Mouse (Mus musculus): ENCODE data around the gene Tnni1. TPM values are rescaled to one million over a fixed set of nuclear protein-coding genes. Genes with fewer than 3 reads are reported as not detected.

Gene Tnni1
- total RNA-seq, 2 experiments from 2014 or later: 3.6 to 4.9 TPM

GRCm38 (mm10) chr1:135800192-135800950 lies 21.1 kb downstream of the Tnni1 start:
- no peak for DNase-seq (ENCODE audit: low spot score in 2 of 2)

DNA sequence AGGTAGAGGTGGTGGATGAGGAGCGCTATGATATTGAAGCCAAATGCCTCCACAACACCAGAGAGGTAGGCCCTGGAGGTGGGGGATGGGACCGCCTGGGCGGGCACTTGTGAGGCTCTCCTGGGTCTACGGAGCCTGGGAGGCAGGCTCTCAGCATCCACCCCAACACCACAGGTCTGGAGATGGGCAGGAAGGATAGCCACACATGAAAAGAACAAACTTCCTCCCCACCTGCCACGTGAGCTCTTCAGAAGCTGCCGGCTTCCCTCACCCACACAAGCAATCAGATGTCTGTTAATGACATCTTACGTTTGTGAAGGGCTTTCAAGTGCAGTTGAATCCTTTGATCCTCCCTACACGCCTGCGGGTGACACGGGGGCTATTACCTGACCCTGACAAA lies 28.3 kb downstream of the Tnni1 start:
- DNase-seq (ENCODE audit: low spot score in 2 of 2): no peak

- no peak for DNase-seq (ENCODE audit: low spot score in 2 of 2)
Observed at GRCm38 (mm10) chr1:135810180-135810579, 30.9 kb downstream of the Tnni1 start.

GRCm38 (mm10) chr1:135811016-135811646 lies 31.9 kb downstream of the Tnni1 start:
- peak; percentile 72 to 75 for DNase-seq (ENCODE audit: low spot score in 2 of 2)

DNA sequence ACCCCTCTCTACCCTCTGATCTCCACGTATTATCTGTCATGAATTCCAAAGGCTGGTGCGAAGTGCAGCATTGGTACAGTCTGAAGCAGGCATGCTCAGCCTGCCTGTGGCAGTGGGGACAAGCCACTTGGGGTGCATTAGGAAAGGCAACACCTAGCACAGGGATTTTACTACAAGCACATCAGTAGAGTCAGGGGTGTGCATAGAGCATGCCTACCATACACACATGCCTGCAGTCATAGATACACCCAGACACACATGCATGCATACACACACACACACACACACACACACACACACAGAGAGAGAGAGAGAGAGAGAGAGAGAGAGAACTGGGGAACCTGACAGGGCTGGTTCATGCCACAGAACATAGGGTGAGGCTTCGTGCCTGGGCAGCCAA lies 33.0 kb downstream of the Tnni1 start:
- no peak for DNase-seq (ENCODE audit: low spot score in 2 of 2)

- no peak for DNase-seq (ENCODE audit: low spot score in 2 of 2)
Observed at GRCm38 (mm10) chr1:135812618-135813017, 33.4 kb downstream of the Tnni1 start.

DNA sequence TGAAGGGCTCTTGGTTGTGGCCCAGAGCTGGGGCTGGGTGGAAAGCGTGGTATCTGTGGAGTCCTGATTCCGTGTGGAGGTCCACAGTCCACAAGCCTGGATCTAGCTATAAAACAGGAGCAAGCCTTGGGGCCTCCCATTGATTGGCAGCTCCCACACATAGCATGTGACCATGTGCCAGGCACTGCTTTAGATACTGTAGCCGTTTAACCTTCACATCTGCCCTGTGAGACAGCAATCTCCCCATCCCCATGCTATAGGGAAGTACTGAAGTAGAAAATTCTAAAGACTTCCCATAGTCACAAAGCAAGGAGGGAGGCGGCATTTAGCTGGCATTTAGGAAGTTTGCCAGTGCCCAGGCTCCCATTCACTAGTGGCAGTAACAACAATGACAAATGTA lies 33.8 kb downstream of the Tnni1 start:
- DNase-seq (ENCODE audit: low spot score in 2 of 2): no peak

DNA sequence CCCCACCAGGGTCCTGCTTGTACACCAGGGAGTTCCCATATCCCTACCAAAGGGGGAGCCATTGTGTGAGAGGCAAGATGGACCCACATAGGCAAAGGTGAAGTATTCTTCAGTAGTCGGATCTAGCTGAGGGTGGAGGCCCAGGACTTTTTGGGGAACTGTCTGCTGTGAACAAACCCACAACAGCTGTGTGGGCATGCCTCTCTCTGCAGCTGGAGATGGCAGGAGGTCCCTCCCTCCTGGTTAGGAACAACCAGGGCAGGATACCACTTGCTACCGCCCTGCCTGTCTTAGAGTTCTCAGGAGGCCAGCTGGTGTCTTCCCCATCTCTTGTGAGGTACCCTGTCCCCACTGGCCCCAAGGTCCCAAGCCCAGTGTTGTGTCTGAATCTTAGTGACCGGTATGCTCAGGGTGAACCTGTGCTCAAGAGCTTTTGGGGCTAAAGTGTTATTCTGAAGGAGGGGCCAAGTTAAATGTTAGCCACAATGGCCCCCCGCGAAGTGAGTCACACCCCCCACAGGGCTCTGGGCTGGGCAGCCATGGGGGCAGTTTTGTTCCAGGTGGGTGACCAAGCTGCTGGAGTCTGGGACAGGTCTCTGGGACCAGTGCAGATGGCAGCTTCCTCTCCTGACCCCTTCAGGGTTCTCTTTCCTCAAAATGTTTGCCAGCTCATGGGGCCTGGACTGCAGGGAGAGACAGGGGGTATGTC lies 34.6 kb downstream of the Tnni1 start:
- DNase-seq (ENCODE audit: low spot score in 2 of 2): no peak

DNA sequence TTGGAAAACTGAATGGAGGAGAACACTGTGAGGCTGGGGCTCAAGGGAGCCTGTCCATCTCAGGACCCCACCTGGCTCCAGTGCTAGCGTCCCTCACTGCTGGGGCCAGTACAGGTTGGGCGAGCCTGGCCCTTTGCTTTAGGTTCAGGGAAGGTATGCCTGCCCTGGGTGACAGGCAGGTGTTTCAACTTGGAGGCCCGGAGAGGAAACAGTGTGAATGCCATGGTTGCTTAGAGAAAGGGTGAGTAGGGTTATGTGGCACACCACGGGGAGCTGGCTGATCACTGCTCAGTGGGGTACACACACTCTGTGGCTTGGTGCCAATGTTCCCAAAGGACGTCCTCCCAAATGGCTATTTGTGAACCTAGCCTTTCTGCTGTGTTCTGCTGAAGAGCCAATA lies 35.3 kb downstream of the Tnni1 start:
- DNase-seq (ENCODE audit: low spot score in 2 of 2): no peak

DNA sequence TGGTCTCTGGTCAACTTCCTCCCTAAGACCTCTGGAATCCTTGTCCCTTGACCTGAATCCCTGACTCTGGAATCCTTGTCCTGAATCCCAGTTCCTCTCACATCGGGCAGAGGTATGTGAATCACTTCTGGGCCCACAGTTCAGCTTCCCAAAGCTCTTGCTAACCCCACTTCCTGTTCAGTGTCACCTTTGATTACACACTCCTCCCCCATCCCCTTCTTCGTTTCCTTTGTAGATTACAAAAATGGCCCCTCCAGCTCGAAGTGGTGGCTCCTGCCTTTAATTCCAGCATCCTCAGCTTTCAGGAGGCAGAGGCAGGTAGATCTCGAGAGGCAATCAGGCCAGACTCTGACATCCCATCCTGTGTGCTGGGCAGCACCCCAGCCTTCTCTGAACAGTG lies 38.4 kb downstream of the Tnni1 start:
- DNase-seq (ENCODE audit: low spot score in 2 of 2): no peak

DNA sequence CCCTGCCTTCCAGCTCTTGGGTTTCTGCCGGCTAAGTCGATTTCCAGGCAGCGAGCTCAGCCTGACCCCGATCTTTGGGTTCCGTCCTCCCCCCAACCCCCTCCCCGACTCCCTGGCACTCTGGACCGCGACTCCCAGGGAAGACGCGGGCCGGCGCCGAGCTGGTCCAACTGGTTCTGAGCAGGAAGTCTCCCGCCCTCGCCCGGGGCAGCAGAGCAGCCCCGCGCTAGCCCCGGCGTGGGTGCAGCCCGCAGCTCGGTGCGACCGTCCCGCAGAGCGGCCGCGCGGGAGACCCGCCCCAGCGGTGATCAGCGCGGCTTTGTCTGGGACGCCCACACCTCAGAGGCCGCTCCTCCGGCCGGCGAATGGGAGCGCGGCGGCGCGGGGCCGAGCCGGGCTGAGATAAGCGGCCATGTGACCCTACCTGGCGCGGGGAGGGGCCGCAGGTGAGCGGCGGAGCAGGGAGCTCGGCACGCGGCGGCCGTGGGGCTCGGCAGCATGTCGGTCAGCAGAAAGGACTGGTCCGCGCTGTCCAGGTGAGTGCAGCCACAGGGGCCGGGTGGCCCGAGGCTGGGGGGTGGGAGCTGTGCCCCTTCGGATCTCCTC lies 39.4 kb downstream of the Tnni1 start, which contains the start of gene Lad1:
Lad1 (plus strand) TSS at position 118 of the 606 bp plus-strand sequence.
- no peak for DNase-seq (ENCODE audit: low spot score in 2 of 2)

- DNase-seq (ENCODE audit: low spot score in 2 of 2): no peak
Observed at GRCm38 (mm10) chr1:135820071-135820470, 40.8 kb downstream of the Tnni1 start.

DNA sequence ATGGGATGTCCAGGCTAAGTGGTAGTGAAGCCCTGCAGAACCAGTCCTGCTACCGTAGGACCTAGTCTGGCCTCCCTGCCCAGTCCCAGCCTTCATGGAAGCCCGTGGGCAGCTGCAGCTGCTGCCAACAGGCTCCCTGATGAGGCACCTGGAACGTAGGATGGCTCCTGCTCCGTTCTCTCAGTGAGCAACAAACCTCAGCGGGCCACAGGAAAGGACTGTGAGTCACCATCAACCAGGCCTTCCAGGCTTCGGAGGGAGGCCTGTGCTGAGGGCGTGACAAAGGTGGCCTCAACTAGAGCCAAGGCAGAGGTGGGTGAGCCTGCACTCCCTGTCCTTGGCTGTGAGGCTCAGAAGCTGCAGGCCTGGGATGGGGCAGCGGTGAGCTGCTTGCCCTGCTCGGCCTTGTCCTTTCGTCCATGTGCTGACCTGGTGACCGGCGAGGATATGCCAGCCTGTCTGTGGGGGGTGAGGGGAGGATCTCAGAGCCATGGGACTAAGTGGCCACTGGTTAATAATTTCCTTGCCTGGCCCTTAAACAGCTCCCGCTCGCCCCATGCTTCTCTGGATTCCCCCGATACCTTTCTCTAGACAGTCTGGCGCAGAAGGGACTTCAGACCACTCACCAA lies 41.6 kb downstream of the Tnni1 start:
- DNase-seq (ENCODE audit: low spot score in 2 of 2): no peak

DNA sequence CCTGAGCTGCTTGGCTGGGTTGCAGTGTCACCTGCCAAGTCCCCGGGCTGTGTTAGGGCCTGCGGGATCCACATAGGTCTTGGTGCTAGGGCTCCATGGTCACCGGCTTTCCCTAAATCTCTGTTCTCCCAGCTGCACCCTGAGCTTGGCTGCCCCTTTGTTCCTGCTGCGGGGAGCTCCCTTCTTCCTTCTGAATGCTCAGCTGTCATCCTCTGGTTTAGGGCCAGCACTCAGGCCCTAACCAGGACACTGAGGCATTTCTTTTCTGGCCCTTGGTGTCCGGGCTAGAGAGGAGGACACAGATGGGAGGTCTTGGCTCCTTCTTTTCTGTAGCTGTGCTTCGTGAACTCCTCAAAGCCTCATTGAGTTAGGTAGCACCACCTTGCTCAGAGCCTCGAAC lies 42.5 kb downstream of the Tnni1 start:
- DNase-seq (ENCODE audit: low spot score in 2 of 2): no peak

DNA sequence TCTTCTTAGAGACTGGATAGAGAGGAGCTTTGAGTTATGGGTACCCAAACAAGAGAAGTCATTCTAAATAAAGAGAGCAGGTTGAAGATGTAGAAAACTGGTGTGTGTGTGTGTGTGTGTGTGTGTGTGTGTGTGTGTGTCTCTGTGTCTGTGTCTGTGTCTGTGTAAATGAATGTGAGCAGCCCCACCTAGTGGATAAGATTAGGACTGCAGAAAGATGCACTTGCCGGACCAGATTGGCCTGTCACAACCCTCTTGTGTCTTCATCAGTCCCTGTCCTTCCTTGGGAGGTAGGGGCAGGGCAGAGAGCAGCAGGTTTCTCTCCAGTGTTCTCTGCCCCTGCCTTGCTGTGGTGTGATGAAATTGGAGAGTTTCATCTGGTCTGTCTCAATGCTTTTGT lies 49.7 kb downstream of the Tnni1 start:
- peak in 1 of 2 experiments; percentile 44 for DNase-seq (ENCODE audit: low spot score in 2 of 2)

GRCm38 (mm10) chr1:135834206-135834859 lies 55.1 kb downstream of the Tnni1 start:
- no peak for DNase-seq (ENCODE audit: low spot score in 2 of 2)

DNA sequence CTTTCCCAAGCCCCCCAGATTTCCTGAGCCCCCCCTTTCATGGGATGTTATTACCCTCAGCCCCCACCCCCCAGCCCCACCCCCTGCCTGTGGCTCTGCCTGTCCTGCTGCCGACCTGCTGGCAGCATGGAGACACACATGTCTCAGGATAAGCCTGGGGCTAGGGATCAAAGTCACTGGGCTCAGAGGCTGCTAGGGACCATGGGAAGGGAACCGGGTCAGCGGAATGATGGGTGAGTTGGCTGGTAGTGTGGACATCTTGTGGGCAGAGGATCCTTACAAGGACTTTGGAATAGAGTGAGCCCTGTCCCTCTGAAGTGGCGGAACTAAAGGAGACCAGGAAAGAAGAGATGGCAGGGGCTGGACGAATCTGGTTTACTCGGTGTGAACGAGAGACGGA lies 55.7 kb downstream of the Tnni1 start:
- no peak for DNase-seq (ENCODE audit: low spot score in 2 of 2)

- DNase-seq (ENCODE audit: low spot score in 2 of 2): no peak
Observed at GRCm38 (mm10) chr1:135835716-135836483, 56.7 kb downstream of the Tnni1 start, which contains the start of gene Tnnt2. TSS of gene Tnnt2 (plus strand) at chr1:135836354.

GRCm38 (mm10) chr1:135838626-135839025 lies 59.4 kb downstream of the Tnni1 start:
- DNase-seq (ENCODE audit: low spot score in 2 of 2): no peak

DNA sequence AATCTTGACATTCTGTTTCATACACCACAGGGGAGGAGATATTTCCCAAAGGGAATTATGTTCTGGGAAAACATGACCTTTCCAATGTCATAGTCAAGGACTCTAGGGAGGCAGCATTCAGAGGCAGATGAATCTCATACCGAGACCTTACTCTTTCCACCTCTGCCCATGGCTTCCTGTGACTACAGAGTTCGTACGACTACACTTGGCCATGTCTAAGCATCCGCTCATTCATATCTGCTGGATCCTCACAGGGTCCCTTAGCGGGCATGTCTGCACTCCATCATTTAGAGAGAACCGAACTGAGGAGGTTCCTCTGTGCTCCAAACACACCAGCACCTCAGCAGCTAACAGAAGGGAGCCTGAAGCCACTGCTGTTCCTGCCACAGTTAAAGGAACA lies 59.8 kb downstream of the Tnni1 start:
- no peak for DNase-seq (ENCODE audit: low spot score in 2 of 2)
